Mouse (Mus musculus) C2C12 (cell line): ENCODE data around the gene Phb.

Experiments
- CTCF ChIP-seq: IDR thresholded peaks from one replicate; pipeline ENCODE4 v1.5.1; 2011; ENCODE audit not compliant: control insufficient read depth, insufficient read depth, insufficient read length
- FOSL1 ChIP-seq: IDR thresholded peaks from one replicate; pipeline ENCODE4 v1.8.0; 2011; ENCODE audit warnings: mild to moderate bottlenecking, low read length; ENCODE audit not compliant: poor library complexity, insufficient read depth, severe bottlenecking
- MAX ChIP-seq: IDR thresholded peaks from one replicate; pipeline ENCODE4 v1.6.1; 2011; ENCODE audit warnings: mild to moderate bottlenecking, control low read depth
- MYOD1 ChIP-seq: IDR thresholded peaks from one replicate; pipeline ENCODE4 v1.6.1; 2011; ENCODE audit warnings: low read depth; ENCODE audit not compliant: control insufficient read depth, insufficient read length
- USF1 ChIP-seq: IDR thresholded peaks from one replicate; pipeline ENCODE4 v1.6.1; 2011; ENCODE audit warnings: low read depth, mild to moderate bottlenecking, control low read depth, moderate library complexity

DNA sequence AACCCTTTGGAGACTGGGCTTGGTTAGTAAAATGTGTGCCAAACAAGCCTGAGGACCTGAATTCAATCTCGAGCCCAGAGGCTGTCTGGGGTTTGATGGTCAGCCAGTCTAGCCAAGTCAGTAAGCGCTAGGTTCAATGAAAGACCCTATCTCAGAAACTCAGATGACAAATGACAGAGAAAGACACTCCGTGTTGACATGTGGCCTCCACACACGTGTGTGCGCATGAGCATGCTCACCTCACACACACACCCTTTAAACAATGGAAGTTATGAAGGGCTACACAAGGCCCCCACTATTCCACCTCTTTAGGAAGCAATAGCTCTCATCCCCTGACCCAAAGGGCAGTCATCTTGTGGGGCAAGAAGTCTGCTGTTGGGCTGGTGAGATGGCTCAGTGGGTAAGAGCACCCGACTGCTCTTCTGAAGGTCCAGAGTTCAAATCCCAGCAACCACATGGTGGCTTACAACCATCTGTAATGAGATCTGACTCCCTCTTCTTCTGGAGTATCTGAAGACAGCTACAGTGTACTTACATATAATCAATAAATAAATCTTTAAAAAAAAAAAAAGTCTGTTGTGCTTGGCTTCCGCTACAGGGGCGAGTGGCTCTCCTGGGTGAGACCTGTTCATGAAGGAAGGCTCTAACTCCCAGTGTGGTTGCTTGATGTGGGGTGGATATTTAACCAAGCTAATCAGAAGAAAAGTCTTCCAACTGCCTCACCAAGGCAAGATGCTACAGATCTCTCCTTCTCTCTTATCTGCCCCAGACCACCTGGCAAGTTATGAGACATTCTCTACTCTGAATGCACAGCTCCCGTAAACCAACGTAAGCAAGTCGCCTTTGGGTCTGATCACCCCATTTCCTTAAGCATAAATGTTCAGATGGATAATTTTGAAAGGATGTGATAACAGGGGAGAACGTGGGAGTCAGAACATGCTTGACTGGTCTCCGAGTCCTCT, 34.3 kb downstream of the Phb start:
- TF ChIP-seq CTCF: no peak
- no peak for TF ChIP-seq USF1
- no peak for TF ChIP-seq MAX
- no peak for TF ChIP-seq MYOD1
- no peak for TF ChIP-seq FOSL1
